Comparison of ENCODE assay signal across 8 mouse cellular contexts in the genomic region with DNA sequence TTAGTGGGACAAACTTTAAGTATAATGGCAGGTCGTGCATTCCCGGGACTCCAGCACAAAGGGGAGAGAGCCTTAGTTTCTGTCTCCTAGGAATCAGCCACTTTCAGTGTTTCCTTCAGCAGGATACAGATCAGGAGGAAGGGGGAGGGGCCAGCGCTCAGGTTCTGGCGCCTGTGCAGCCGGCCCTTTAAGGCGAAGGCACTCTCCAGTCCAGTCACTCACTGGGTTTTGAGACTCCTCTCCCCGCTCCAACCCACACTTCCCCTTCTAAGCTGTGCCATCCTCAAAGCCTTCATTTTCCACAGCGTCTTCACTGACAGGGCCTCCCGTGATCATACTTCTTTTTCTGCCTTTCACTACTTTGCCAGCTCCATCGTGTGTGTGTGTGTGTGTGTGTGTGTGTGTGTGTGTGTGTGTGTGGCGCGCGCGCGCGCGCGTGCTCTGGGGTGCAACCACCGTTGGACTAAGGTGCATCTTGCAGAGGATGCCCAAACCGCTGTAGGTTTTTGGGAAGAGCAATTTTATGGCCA. TPM values are rescaled to one million over a fixed set of nuclear protein-coding genes. Genes with fewer than 3 reads are reported as not detected.
DNase-seq lines count a peak whose midpoint lies in the region; ATAC-seq lines count a peak whose summit lies in the region.

No protein-coding gene starts in this region.

- H3K4me3 ChIP-seq in embryonic facial prominence, embryonic 11.5 days (ENCODE audit: low read depth, low read length): peak overlapping the region; percentile 23
- peak overlapping the region; percentile 20 for H3K4me3 ChIP-seq in limb, embryonic 11.5 days (ENCODE audit: low read depth, low read length)

- DNase-seq in layer of hippocampus, adult 11-12 months (ENCODE audit: low spot score): peak; percentile 15
- DNase-seq in layer of hippocampus, postnatal 14 days (ENCODE audit: low spot score in 2 of 2): no peak
- DNase-seq in embryonic facial prominence, embryonic 11.5 days (ENCODE audit: low spot score): peak; percentile 73
- peak; percentile 21 to 42 for DNase-seq in heart, postnatal 36 days
- peak; percentile 75 for DNase-seq in limb, embryonic 11.5 days (ENCODE audit: low spot score)
- DNase-seq in mesoderm, embryonic 11.5 days (ENCODE audit: low read depth, low spot score): peak; percentile 43
- no peak for DNase-seq in cerebellum, adult 8-10 months

- no peaks in the 10 kb centered on the region for H3K9me3 ChIP-seq in embryonic facial prominence, embryonic 11.5 days (replicated peaks; ENCODE audit: control insufficient read depth, low read length)
- no peaks in the 10 kb centered on the region for H3K9me3 ChIP-seq in limb, embryonic 11.5 days (ENCODE audit: control insufficient read depth, low read length)

- intact Hi-C loops in heart, postnatal 36 days (cut with DNase I): loop anchor here (2.0 to 5.0 kb wide), 3 partner anchors 219 to 664 kb away; no protein-coding TSS in a partner anchor

- H3K4me2 ChIP-seq in embryonic facial prominence, embryonic 11.5 days (ENCODE audit: low read depth, low read length): peak overlapping the region; percentile 49
- peak overlapping the region; percentile 52 for H3K4me2 ChIP-seq in limb, embryonic 11.5 days (ENCODE audit: low read depth, severe bottlenecking)

- no peaks in the 10 kb centered on the region for H3K36me3 ChIP-seq in embryonic facial prominence, embryonic 11.5 days (replicated peaks; ENCODE audit: control insufficient read depth, insufficient read depth, low read depth, low read length)
- H3K36me3 ChIP-seq in limb, embryonic 11.5 days (ENCODE audit: control insufficient read depth, insufficient read depth, low read length): no peaks in the 10 kb centered on the region

- no peak overlapping the region for H3K27ac ChIP-seq in embryonic facial prominence, embryonic 11.5 days (replicated peaks; ENCODE audit: low read depth, low read length)
- no peak overlapping the region for H3K27ac ChIP-seq in limb, embryonic 11.5 days (replicated peaks; ENCODE audit: low read depth, low read length)

- no peaks in the 10 kb centered on the region for H3K4me1 ChIP-seq in embryonic facial prominence, embryonic 11.5 days (ENCODE audit: control insufficient read depth, insufficient read depth, low read length)
- H3K4me1 ChIP-seq in limb, embryonic 11.5 days (ENCODE audit: control insufficient read depth, insufficient read depth, low read length): 0 out of 2 replicates have a peak, but pooled peaks cover 2% of the 10 kb centered on the region

- peak overlapping the region; percentile 47 for H3K9ac ChIP-seq in embryonic facial prominence, embryonic 11.5 days (replicated peaks; ENCODE audit: low read length)
- H3K9ac ChIP-seq in limb, embryonic 11.5 days (ENCODE audit: low read length): peak overlapping the region; percentile 31

- WGBS in embryonic facial prominence, embryonic 11.5 days: 2% methylated on average over 20 of the region's 20 CpGs
- 2% methylated on average over 20 of the region's 20 CpGs for WGBS in limb, embryonic 11.5 days

- 0 out of 2 replicates have a peak, but pooled peaks have one; percentile 23 for ATAC-seq in embryonic facial prominence, embryonic 11.5 days (replicated peaks; ENCODE audit: insufficient number of reproducible peaks, low FRiP score, low TSS enrichment, low read depth)
- no peak for ATAC-seq in limb, embryonic 11.5 days (ENCODE audit: insufficient number of reproducible peaks, low FRiP score, low TSS enrichment, low read depth)
- ATAC-seq in erythroid progenitor cell, adult 5-6 weeks (replicated peaks; ENCODE audit: low FRiP score, poor library complexity, severe bottlenecking): no peak

- H3K27me3 ChIP-seq in embryonic facial prominence, embryonic 11.5 days (ENCODE audit: control insufficient read depth, insufficient read depth, low read length): peaks cover 8% of the 10 kb centered on the region
- peaks cover 5% of the 10 kb centered on the region; the same call in 1 of the 2 replicates for H3K27me3 ChIP-seq in limb, embryonic 11.5 days (ENCODE audit: control insufficient read depth, insufficient read depth, low read length)

RNA-seq across cellular contexts. Expression of a gene that starts 32.9 kb away (rescaled TPM):
- total RNA-seq in layer of hippocampus, postnatal 14 days (2021): 10 to 100 TPM; 16.6 to 18.2 TPM
- polyA plus RNA-seq in embryonic facial prominence, embryonic 11.5 days (2014; fragmentation: Nextera tagmentation; extraction: Ambion mirVana): 47.3 and 48.1 TPM in 2 replicates
- 1 to 10 TPM; 8.4 to 10.0 TPM for total RNA-seq in heart, postnatal 36 days (2021)
- polyA plus RNA-seq in limb, embryonic 11.5 days (2014; fragmentation: Nextera tagmentation; extraction: Ambion mirVana): 45.8 and 48.0 TPM in 2 replicates
- 10.1 and 27.2 TPM in 2 replicates for total RNA-seq in erythroid progenitor cell, adult 5-6 weeks (2015; ENCODE audit: low replicate concordance)
- total RNA-seq in erythroid progenitor cell, adult 5-6 weeks (2017; ENCODE audit: low replicate concordance): 2.8 and 18.2 TPM in 2 replicates

Comparison
In these comparisons a context has a peak if more than half of its experiments do, and no peak if none do; other contexts are left out.
1. DNase-seq: peak in layer of hippocampus, adult 11-12 months (single experiment), embryonic facial prominence, embryonic 11.5 days (single experiment), heart, postnatal 36 days (2 of 2), limb, embryonic 11.5 days (single experiment) and mesoderm, embryonic 11.5 days (single experiment); none in layer of hippocampus, postnatal 14 days (0 of 2) and cerebellum, adult 8-10 months (single experiment).